Mouse (Mus musculus): ENCODE data around the gene Asic2.

The Asic2 gene

GRCm38 (mm10) chr11:81115666-81116065 lies 852.6 kb downstream of the Asic2 start:
- DNase-seq (ENCODE audit: low read depth, low spot score): peak; percentile 79

- no peak for DNase-seq (ENCODE audit: low read depth, low spot score)
Observed at GRCm38 (mm10) chr11:81111626-81112025, 856.6 kb downstream of the Asic2 start.

DNA sequence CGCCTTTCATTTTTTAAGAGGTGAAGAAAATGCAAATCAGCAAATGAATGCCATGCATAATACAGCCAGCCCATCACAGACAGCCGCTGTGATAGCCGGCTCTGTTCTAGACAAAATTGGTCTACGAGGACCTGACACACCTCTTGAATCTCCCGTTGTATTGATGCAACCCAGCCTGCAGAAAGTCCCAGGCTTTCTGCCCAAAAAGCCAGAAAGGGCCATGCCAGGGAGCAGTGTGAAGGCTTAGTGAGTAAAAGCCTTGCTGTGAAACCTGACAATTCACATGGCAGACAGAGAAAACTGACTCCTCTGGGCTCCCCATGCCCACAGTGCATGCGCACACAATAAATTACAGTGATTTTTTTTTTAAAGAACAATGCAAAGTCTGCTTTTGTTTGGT lies 858.2 kb downstream of the Asic2 start:
- DNase-seq (ENCODE audit: low read depth, low spot score): no peak

- DNase-seq (ENCODE audit: low read depth, low spot score): no peak
Observed at GRCm38 (mm10) chr11:81106949-81107348, 861.3 kb downstream of the Asic2 start.

GRCm38 (mm10) chr11:81100829-81101228 lies 867.4 kb downstream of the Asic2 start:
- DNase-seq (ENCODE audit: low read depth, low spot score): no peak

DNA sequence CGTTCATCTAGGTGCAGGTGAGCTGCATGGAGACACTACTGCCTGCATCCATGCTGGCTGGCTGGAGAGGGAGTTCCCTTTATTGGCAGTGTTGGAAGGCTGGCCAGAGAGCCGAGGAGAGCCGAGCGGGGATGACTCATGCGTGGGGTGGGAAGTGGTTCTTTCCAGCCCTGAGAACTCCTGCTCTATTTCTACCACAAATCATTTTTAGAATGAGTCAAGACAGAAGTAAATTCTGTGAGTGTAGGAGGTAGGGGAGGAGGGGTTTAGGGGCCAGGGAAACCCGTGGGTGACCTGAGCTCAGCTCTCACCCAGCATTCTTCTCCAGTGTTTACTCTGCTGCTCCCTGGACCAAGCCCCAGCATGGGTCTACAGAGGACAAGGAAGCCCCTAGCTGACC lies 872.2 kb downstream of the Asic2 start:
- no peak for DNase-seq (ENCODE audit: low read depth, low spot score)

- DNase-seq (ENCODE audit: low read depth, low spot score): no peak
Observed at GRCm38 (mm10) chr11:81094581-81094980, 873.7 kb downstream of the Asic2 start.

GRCm38 (mm10) chr11:81092161-81092560 lies 876.1 kb downstream of the Asic2 start:
- no peak for DNase-seq (ENCODE audit: low read depth, low spot score)

DNA sequence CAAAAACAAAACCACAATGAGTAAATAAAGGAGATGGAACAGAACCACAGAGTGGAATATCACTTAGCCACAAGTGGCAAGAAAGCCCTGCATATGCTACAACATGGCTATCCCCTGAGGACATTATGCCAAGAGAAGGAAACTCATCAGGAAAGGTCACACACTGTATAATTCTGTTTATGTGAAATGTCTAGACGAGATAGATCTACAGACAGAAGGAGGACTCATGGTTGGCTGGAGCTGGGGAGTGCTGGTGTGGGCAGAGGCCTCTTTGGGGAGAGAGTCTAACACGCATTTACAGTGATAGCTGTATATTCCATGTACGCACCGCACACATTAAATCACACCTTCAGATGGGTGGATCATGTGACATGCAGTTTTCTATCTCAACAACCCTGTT lies 884.4 kb downstream of the Asic2 start:
- no peak for DNase-seq (ENCODE audit: low read depth, low spot score)

DNA sequence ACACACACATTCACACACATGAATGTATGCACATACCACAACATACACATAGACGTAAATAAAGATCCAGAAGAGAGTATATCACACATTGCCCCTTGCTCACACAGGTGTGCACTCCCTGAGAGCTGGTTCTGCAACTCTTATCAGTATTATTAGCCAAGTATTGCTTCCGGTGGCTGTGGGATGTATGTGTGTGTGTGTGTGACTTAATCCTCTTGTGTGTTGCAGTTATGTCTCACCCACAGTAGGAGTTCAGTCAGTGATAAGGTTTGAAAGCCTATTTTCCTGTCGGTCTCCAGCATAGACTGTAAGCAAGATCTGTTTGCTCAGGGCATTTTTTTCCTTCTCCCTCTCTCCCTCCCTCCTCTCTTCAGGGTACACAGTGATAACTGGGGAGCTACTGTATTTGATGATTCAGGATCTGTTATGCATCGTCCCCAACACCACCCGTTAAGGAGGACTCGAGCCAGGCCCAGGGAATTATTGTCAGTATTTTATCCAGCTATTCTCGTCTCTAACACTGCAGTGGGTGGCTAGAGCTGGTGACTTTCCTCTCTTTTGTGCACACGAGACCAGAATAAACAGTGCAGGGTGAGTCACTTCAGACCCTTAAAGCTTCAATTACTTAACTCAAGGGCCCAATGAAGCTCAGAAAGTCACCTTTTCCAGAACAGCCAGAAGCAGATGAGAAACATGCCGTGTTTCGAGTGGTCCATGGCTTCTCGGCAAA lies 888.0 kb downstream of the Asic2 start:
- DNase-seq (ENCODE audit: low read depth, low spot score): no peak

GRCm38 (mm10) chr11:81079237-81079636 lies 889.0 kb downstream of the Asic2 start:
- no peak for DNase-seq (ENCODE audit: low read depth, low spot score)

DNA sequence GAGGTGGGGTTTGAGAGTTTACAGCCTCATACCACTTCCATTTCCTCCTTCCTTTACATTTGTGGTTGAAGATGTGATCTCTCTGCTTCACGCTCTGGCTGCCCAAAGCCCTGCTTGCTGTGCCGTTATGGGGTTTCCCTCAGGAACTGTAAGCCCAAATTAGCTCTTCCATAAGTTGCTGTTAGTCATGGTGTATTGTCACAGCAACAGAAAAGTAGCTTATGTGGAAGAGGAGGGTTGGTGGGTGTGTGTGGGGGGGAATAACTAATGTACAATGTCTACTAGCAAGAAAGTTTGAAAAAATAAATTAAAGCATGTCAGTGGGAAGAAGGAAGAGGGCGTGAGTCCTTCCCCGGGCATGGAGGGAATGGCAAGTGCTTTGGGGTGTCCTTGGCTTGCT lies 896.4 kb downstream of the Asic2 start:
- DNase-seq (ENCODE audit: low read depth, low spot score): no peak

GRCm38 (mm10) chr11:81065386-81065785 lies 902.9 kb downstream of the Asic2 start:
- DNase-seq (ENCODE audit: low read depth, low spot score): no peak

DNA sequence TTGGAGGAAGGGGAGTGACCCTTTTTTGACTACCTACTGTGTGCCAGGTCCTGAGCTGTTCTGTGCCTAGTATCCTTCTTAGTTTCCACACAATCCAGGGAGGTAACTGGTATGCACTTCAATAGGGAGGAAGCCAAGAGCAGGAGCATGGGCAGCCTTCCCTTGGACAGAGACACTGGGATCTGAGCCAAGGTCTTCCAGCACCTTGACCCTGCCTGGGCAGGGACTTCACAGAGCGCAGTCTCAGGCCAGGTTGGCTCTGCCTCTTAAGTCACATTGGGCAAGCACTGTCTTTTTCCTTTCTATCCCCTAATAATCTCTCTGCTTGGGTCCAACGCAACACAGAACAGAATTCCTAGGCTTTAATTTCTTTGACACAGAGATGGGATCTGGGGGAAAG lies 904.3 kb downstream of the Asic2 start:
- no peak for DNase-seq (ENCODE audit: low read depth, low spot score)

GRCm38 (mm10) chr11:81060077-81060476 lies 908.2 kb downstream of the Asic2 start:
- no peak for DNase-seq (ENCODE audit: low read depth, low spot score)

GRCm38 (mm10) chr11:81059546-81059945 lies 908.7 kb downstream of the Asic2 start:
- no peak for DNase-seq (ENCODE audit: low read depth, low spot score)

DNA sequence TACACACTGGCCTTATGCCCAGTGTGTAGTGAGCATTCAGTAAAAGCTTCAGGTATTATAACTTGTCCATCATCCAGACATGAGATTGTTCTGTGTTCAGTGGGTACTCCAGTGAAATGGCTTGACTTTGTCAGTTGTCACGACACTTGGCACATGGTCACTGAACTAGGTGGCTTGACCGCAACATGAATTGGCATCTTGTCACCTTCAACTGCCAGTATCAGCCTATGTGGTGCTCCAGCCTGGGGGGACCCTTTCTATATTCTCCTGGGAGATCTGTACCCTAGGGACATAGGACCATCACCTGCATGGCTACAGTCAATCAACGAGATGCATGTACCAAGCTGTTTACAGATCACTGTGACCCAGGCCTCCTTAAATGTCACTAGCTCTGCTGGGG lies 910.8 kb downstream of the Asic2 start:
- no peak for DNase-seq (ENCODE audit: low read depth, low spot score)

DNA sequence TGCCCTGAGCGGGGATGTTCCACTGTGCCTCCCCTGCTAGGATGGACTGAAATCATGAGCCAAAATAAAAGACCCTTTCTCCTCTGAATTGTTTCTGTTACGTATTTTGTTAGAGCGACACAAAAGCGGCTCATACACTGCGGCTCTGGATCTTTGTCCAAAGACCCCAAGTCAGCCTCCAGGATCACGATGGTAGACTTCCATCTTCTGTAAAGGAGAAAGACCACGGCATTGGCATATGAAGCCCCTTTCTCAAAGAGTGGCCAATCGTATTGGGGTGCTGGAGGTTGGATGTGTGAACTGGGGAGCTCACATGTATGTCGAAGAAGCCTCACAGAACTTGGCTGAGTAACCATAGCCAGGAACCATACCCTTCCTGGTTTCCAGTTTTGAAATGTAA lies 911.5 kb downstream of the Asic2 start:
- DNase-seq (ENCODE audit: low read depth, low spot score): no peak

GRCm38 (mm10) chr11:81055446-81056145 lies 912.7 kb downstream of the Asic2 start:
- DNase-seq (ENCODE audit: low read depth, low spot score): no peak

GRCm38 (mm10) chr11:81053826-81054225 lies 914.4 kb downstream of the Asic2 start:
- DNase-seq (ENCODE audit: low read depth, low spot score): no peak

DNA sequence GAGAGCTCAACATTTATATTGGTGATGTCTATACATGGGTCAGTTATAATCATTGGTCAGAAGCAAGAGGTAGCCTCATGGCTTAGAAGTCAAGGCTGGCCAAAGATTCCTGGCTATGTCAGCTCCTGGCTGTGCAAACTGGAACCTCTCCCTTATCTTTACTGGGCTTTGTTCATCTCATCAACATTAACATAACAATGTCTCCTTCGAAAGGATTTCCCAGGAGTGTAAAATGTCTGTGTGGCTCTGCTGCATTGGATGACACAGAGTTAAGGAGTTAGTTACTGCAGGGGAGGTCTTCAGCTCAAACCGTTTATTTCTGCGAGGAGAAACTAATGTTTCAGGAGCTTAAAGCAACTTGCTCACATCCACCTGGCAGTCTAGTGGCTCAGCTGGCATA lies 926.6 kb downstream of the Asic2 start:
- DNase-seq (ENCODE audit: low read depth, low spot score): peak; percentile 65

- DNase-seq (ENCODE audit: low read depth, low spot score): peak; percentile 13
Observed at GRCm38 (mm10) chr11:81039976-81040375, 928.3 kb downstream of the Asic2 start.

DNA sequence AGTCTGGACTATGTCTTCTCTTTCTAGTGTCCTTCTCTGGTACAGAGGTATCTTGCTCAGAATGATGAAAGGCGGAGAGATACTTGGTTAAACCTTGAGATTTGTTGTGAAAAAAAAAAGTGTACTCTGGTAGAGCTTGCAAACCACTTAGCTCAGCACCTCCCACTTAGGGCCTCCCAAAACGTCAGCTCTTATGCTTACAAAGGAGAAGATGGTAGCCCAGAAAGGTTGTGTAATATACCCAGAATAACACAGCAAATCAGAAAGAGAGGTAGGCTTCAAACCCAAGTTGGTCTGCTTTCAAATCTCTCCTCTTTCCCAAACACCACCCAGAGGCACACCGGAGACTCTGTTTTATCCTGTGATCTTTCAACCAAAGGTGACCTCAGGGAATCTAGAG lies 936.1 kb downstream of the Asic2 start:
- DNase-seq (ENCODE audit: low read depth, low spot score): no peak

Data from ZHBTc4 (cell line).